Mouse (Mus musculus): ENCODE data around the gene Qk.
A peak's percentile ranks its signal among the peaks of the same experiment; 100 is the strongest.

The Qk gene

DNA sequence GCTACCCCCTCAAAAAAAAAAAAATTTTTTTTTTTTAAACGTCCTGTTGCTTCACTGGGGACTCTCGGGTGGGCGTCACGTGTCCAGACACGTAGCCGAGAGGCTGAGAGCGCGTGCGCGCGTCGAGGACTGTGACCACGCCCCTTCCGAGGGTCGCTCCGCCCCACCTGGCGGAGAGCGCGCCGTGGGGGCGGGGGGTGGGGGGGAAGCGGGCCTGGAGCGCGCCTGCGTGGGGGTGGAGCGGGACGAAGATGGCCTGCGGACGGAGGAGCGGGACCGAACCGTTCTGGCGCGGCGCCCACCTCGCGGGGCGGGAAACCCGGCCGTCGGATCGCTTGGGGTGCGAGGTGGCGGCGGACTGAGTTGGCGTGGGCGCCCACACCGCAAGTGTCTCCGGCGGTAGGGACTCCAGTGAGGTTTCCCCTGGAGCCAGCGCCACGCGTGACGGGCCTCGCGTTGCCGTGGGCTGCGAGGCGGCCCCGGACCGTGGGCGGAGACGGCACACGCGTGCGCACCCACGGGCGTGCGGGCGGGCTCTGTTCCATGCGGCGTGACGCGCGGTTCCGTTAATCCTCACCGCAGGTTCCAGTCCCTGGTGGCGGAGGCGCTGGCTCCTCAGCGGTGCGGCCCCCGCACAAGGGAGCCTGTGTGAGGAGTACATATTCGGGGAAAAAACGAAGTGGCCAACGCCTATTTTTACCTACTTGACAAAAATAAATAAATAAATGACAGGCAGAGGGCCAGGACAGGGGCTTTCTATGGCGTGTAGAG, at the start of gene Qk:
TSS of gene Qk (minus strand) at position 170 of the 771 bp plus-strand sequence.
- peak; percentile 95 for DNase-seq

DNA sequence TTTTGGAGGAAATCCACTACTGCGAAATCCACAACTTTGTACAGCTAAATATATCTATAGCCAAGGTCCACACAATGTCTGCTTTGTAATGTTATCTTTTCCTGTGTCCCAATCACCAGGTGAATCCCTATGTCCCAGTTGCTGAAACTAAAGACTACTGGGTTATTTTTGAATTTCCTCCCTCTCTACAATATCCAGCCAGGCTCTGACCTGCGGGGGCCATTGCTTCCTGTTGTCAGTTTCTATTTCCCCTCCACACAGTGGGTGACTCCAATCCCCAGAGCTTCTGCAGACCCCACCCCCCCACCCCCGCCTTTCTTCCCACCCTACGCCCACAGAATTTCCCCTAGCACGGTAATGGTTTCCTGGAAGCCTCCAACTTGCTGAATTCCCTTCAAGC, 47.4 kb upstream of the Qk start:
- no peak for DNase-seq

DNA sequence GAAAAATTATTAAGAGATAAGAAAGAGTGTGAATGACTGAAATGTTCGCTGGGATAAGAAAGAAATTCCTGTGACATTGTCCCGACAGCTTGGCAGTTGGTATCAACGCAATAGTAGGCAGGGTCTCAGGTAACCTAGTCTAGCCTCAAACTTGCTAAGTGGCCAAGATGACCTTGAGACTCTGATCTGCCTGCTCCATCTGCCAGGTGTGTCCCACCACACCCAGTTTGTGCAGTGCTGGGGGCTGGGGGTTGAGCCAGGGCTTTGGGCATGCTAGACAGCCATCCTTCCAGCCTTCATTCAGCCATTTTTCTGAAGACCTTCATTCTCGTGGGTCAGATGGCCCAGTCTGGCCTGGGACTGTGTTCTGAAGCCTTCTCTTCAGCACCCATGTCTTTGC, 46.9 kb upstream of the Qk start:
- DNase-seq: no peak

DNA sequence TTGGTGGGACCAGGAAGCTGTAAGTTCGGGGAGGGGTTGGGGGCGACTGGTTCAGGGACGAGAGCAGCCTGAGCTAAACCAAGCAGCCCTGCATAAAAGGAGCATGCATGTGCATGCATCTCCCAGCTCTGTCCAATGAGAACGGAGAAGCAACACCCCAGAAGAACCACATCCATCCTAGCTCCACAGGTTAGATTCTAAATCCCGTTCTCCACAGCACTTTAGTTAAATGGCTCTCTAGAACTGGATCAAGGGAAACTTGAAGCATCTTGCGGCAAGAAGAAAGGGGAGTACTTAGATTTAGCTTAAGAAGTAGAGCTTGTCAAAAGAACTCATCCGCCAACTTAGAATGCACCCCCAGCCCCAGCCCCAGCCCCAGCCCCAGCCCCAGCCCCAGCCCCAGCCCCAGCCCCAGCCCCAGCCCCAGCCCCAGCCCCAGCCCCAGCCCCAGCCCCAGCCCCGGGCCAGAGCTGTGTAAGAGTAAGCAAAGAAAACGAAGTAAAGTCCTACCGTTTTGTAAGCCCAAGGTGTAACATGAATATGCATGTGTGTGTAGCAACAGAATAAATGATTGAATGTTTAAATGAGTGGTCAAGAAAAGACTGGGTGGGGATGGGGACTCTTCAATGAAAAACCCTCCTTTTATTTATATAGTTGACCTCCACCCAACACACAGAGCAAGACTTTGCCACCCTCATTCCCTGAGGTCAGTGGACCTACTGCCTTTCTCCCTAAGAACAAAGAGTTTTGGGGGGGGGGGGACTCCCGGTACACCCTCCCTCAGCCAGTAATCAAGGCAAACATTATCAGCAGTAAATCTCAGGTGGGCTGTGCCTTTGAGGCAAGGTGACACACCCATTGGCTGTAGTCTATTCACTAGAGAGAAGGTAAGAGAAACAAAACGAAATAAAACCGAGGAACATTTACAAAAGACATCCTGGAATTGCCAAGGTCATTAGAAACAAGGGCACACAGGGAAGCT, 46.1 kb upstream of the Qk start:
- DNase-seq: no peak

DNA sequence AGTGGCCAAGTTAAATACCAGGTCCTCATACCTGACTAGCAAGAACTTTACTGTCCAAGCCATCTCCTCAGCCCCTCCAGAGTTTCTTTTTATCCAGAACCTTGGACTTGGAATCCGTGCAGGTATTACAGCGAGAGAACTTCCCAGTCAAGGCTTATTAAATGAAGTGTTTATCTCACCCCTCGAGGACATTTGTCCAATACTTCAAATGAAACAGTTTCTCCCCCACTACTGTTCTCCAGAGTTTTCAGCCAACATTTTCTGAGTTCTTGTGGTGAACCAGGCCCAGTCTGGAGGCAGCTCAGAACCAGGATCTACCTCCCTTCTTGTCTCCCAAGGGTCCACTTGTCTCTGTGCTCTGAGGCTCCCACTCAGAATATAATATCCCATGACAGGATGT, 43.5 kb upstream of the Qk start:
- no peak for DNase-seq

DNA sequence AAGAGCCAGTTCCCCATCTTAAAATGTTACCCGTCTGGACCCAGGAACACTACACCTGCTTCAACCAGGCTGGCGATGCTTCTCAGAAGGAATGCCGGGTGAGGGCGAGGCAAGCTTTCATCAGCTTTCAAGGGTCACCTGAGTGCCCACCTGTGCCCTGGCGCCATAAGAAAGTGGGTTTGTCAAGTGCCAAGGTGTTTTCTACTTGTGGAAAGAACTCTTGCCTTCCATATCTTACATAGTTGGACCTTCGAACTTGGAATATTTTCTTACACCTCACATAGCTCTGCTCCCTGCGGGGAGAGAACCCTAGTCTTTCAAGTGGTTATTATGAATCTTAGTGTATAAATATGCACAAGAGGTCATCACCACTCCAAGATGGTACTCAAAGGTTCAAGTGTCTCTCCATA, 42.2 kb upstream of the Qk start:
- DNase-seq: no peak

DNA sequence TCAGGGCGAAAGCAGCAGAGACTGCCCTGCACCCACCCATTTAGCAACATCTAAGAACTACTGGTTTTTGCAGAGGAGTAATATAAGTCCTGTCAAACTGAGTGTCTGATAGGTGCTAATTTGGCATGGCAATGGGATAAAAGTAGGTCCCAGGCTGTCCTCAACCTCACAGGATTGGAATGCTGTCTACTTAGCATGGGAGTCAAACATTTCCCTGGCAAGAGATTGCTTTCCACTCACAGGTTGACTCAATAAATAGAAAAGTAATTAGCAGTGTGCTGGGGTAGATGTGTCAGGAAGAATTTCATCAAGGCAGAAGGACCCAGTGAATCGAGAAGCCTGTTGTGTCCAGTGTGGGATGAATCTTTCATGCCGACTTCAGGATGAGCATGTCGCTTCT, 41.1 kb upstream of the Qk start:
- DNase-seq: no peak

DNA sequence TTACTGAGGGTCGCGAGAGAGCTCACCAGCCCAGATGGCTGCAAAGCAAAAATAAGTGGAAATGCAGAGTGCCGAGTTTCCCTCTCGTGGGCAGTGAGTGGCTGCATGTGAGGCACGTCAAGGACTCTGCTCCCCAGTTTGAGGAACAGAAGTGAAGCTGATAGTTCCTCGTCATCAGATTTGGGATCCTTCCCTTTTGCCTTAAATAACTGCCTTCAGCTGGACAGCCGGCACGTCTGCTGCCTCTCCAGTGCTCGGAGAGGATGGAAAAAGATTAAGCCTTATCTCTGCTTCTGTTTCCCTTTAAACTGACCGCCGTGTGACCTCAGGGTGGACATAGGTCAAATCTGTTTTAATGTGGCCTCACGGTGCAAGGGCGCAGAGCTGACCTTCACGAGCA, 39.8 kb upstream of the Qk start:
- peak; percentile 88 for DNase-seq

DNA sequence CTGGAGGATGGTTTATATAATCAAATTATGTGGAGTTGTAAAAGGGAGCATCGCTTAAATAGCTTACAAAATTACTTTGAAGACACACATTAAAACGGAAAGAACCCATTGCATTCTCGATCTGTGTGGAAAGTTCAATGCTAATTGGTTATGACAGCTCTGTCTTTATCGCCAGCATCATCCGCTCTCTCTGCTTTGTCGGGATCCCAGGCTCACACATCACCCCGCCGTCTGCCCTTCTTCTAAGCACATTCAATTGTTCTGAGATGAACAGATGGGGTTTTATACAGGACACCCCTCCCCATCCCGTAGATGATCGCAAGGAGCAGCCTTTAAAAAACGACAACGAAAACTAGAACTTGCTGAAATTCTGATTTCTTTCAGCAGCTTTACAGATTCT, 37.7 kb upstream of the Qk start:
- no peak for DNase-seq

DNA sequence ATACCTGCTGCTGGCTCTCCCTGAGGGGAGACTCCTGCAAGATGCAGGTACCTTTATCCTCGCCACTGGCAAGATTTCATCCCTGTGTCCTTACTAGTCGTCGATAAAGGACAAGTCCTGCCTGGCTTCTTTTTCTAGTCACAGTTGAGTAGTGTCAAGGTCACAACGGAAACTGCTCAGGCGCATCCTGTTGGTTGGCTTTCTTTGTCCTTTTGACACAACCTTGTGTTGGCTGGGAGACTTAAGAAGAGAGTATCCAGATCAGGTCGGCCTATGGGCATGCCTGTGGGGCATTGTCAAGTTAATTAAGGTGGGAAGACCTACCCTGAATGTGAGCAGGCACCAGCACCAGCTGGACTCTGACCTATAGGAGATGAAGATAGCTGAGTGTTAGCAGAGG, 36.6 kb upstream of the Qk start:
- DNase-seq: no peak

DNA sequence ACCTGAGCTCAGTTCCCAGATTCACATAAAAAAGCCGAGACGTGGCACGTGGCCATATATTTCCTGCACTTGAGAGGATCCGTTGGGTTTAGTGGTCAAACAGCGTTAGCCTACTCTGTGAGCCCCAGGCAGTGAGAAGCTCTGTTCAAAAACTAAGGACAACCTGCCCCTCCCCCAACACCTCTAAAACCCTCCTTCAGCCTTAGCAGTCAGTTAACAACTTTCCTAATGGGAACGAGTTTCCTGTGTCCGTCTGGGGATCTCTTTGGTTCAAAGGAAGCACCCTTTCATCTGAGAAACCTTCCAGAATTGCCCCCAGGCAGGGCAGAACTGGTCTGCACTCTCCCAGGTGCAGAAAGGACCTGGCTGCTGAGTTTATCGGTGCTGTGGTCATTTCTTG, 36.1 kb upstream of the Qk start:
- no peak for DNase-seq

DNA sequence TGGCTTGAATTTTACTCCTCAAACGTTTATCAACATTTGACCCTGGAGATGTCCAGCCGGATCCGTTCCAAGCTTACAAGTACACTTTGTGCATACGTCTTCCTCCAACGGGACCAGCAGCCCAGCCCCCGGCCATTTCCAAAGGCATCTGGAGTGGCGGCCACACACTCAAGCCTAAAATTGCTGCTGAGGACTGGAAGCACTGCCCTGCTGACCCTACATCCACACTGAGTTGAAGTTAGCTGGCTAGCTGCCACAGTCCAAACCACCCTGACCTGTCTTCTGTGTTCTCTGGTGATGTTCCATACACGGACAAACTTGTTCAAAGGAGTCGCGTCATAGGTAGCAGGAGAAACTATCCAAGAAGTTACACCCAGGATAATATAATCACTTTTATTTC, 18.6 kb upstream of the Qk start:
- no peak for DNase-seq

DNA sequence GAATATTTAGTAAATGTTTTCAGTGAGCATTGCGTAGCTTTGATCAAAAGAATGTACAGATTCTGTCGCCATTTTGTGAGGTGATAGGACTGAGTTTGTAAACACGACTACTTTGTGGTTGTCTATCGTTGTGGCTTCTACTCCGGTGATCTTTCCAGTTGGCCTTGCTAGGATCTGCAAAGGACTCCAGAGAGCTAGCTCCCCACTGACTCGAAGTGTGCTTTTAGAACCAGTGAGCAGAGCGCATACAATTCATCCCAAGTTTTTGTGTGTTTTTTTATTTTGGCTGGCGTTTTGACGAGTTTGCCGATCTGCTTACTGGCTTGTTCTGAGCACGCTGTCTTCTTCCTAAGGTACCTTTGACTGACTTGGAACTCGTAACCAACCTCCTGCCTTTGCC, 16.9 kb upstream of the Qk start:
- no peak for DNase-seq

DNA sequence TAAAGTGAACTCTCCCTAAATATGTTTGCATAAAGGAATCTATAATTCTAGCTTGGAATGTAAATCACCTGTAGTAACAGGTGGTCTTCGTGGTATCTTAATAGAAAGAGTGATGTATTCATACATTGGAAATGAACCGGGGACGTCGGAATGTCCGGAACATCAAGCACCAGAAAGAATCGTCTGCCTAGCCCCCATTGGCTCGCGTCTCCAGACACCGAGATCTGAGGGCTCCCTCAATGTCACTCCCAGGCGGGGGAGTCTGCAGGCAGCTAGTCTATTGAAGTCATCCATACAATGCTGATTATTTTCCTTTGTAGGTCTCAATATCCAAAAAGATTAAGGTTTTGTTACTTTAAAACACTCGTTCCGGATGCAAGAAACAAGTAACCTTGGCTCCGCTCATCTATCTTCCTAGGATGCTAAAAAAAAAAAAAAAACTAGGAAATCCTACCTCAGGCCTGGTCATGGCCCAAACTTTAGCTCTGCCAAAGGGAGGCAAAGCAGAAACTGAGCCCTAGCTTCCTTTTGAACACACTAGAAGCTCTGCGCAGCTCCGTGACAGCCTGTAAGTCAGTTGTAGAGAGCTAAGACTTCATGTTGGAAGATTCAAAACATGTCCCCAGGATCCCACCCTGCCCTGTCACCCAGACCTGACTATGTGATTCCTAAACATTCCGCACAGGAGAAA, 16.3 kb upstream of the Qk start:
- peak; percentile 36 for DNase-seq

DNA sequence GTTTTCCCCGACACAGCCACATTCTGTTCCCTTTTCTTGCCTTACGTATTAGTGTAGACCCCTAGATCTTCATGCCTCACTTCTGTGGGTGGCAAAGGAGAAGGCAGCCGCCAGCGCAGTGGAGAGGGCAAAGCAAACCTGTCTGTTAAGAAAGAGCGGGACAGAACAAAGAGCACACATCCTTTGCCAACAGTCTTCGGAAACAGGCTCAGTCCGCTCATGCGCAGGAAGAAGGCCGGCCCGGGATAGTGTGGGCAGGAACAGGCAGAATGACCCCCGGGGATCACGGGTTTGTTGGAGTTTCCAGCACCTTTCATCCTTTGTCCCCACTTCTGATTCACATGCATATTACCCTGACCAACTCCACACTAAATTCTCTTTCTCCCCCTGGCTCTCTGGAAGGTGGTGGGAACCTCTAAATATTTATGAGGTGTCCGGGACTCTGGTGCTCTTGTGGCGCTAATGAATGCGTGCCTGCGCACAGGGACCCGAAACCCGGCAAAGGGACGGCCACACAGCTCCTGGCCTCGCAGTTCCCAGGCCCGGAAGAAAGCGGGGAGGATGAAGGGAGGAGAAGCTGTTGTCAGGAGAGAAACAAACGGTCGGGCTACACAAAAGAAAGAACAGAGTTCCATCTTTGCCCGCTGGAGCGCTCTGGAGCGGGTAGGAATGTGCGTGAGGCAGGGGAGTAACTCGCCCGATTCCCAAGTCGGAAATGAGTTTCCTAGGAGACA, 15.5 kb upstream of the Qk start:
- DNase-seq: peak; percentile 88

DNA sequence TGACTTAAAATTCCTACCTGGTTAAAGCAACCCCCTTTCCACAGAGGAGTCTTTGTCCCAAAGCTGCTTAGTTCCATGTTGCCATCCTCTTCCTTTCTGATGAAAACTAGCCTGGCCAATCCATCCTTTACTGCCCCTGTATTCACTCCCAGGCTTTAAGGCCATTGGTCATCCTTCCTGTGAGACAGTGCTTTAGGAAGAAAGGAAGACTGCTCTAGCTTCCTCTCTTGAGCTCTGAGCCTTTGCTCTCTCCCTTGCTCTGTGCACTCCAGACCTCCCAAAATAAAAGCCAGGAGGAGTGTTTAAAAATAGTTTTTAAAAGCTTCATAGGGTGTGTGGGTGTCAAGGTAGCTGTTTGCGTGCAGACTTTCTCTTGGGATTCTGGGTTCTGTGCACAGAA, 14.8 kb upstream of the Qk start:
- no peak for DNase-seq

DNA sequence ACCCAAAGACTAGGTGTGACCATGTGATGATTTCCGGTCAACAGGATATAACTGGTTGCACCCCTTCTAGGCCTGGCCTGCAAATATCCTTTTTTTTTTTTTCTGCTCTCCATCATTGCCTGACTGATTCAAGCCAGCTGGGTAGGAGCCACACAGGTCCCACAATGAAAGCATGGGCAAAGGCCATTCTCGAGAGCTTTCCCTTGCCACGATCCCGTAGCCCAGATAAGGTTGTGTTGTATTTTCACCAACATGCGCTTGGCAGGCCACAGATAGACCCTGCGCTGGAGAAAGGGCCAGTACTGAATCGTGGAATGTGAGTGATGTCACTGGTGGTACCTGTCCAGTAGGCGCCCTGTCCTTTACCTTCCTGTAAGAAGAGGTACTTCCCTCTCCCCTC, 13.7 kb upstream of the Qk start:
- DNase-seq: no peak

DNA sequence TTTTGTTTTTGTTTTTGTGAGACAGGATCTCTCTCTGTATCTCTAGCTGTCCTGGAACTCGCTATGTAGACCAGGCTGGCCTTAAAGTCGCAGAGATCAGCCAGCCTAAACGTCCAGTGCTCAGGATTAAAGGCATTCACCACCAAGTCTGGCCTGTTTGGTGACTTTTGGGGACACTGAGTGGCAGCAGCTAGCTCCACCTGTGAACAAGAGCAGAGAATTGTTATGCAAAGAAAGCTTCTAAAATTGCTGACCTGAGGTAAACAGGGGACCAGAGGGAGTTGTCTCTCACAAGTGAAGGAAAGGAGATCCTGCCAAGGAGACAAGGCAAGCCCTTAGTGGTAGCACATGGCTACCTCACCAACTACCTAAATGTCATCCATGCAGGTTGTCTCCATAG, 12.5 kb upstream of the Qk start:
- DNase-seq: no peak

DNA sequence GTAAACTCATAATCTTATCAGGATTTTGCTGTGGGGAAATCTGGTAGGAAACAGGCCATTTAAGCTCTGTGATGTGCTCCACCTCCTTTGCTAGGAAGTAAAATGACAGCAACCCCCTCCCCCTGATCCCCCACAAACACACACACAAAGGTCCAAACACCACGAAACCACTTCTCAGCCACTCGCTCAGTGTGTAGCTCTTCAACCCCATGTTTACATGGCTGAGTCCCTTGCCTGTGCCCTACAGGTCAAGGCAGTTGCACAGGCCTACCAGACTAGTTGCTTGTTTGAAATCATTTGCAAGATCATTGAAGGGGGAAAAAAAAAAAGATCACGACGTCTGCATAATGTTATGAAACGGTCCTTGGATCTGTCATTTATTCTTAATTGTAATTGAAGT, 9.8 kb upstream of the Qk start:
- DNase-seq: no peak

DNA sequence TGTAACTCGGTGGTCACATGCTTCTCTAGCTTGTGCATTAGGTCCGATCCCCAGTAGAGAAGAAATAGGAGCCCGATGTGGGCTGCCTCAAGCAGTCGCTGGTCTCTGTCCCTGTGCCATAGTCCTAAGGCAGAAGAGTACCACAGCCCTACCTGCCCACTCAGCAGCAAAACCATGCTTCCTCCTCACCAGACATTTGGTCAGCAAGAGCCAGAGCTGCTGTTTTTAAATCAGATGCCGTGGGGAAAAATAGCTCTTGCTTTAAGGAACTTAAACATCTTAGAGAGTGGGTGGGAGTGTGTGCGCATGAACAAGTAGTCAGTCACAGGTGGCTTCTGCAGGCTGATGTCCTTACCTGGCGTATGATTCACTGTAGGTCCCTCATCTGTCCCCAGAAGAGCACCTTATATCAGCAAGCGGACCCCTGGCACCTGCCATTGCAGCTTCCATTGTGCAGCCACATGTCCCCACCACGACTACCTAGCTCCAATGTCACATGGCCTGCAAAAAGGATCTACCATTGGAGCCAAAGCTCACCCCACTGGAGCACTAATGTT, 9.0 kb upstream of the Qk start:
- DNase-seq: peak; percentile 88

DNA sequence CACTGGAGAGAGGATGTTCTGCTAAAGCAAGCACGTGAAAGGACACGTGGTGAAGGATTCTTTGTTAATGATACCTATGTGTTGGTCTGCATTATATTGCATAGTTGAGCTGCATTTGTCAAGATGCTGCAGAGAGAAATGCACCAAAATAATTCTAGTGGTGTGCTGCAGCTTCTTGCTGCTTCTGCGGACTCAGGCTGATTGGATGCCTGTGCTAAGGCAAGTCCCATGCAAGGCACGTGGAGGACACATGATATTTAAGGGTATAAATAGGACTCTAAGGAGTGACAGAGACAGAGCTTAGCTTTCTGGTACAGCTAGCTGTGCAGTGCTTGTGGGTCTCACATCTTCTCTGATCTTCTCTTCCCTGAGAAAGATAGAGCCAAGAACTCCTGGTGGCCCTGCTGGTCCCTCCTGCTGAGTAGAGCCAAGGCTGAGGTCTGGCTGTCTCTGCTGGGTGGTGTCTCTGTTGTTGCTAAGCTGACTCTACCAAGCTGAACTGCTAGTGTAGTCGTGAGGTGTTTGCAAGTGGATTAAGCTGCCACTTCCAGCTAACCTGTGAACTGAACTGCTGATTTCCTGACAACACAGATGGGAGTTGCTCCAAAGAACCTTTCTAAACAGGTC, 8.0 kb upstream of the Qk start:
- no peak for DNase-seq

DNA sequence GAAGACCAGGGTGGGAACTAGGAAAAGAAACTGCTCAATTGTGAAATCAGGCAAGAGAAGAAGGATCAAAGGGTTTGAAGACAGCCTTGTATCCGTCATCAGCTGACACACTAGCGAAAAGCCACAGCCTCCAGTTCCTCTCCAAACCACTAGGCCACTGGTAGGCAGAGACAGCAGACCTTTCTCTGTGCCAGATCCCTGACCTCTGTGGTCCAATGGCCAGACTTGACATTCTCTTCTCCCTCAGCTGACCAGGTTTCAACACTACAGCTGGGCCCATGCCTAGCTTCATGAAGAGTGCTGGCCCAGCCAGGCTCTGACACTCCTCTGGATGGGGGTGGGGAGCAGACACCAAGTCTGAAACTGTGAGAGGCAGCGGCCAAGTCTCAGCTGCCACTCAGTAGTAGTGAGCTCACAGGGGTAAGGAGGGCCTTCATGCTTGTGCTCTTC, 7.0 kb upstream of the Qk start:
- peak; percentile 92 for DNase-seq
